Mouse (Mus musculus) retina, postnatal 1 day (tissue): ENCODE measurements around the gene Hnrnpc.
"Not testable (repeated sequence)": the region's sequence is repeated elsewhere in the genome, so short reads cannot be mapped to it uniquely, and the experiment has no call there.

Source experiments
- DNase-seq: peaks from one replicate; pipeline ENCODE4 v3.0.0-alpha.2; 2012

Gene Hnrnpc

DNA sequence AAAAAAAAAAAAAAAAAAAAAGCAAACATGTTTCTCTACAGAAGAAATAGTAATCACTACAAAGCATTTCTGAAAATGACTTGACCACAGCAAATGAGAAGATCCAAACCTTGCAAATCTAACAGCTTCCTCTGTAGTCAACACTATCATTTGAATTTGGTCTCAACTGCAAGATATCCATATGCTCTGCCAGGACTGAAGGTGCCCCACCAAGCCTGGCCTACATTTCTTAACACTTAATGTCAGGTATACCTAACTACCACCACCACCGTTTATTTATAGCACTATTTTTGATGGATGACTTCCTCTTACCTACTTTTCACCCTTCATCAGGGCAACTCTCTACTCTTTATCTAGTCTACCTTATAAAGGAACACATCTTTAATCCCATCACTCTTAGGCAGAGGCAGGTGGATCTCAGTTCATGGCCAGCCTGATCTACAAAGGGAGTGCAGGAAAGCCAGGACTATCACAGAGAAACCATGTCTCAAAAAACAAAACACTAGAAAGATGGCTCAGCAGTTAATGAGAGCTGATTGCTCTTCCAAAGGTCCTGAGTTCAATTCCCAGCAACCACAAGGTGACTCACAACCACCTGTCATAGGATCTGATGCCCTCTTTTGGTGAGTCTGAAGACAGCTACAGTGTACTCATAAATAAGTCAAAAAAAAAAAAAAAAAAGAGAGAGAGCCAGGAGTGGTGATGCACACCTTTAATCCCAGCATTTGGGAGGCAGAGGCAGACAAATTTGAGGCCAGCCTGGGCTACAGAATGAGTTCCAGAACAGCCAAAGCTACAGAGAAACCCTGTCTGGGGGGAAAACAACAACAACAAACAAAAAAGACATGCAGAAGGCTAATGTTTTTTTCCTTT, 2.3 kb downstream of the Hnrnpc start:
- no peak for DNase-seq

DNA sequence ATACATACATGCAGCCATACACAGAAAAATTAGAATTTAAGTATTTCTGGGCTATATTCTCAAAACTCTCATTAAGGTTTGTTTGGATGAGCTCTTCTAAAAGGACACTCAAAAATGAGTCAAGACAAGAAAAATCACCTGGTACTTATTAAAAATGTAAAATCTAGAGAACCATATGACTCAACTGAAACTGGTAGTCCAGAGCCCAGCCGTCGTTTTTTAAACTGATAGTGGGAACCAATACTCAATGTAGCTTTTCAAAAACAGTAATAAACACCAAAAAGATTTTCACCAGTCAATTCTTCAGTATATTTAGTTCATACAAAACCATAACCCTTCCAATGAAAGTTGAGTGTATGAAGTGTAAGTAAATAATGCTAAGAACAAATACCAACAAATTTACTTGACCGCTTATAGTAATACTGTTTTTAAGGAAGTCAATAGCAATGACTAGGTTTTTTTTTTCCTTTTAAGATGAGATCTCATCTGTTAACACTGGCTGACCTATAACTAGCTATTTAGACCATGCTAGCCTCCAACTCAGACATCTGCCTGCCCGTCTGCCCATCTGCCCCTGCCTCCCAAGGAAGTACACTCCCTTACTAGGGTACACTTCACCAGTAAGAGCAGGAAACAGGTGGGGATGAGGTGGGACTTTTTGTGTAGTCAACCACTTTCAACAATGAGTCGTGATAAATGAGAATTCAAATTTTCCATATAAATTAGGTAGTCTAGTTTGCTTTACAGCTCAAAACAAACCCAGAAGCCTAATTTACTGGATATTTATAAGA, 3.5 kb downstream of the Hnrnpc start:
- no peak for DNase-seq

DNA sequence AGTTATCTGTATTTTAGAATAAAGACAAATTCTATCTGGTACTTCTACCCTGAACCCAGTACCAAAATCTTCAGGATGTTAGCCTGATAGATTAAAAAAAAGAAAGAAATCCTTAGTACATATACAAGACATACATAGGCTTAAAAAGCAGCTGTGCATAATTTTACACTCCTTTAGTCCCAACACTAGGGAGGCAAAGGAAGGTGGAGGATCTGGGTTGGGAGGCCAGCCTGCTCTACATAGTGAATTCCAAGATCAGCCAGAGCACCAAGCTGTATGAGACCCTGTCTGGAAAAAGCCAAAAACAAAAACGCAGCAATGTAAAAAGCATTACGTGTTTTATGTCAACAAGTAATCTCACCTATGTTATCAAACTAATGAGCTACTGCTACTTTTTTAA, 4.3 kb downstream of the Hnrnpc start:
- DNase-seq: no peak

DNA sequence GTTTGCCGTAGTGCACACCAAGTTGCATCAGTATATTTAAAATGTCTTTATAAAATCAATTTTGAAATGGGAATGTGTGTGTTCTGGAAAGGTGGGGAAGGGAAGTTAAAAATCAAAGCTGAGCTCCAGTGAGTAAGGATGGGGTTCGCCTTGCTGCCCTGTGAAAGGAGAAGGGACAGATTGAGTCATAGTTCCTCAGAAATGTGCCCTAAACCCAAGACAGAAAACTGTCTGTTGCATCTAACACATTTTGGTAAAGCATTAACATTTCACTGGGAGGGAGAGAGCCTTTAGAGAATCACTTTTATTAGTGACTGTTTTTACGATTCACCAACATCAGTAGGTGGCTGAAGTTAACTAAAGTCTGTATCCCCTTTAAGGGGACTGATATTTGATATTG, 5.4 kb downstream of the Hnrnpc start:
- DNase-seq: not testable (repeated sequence)

DNA sequence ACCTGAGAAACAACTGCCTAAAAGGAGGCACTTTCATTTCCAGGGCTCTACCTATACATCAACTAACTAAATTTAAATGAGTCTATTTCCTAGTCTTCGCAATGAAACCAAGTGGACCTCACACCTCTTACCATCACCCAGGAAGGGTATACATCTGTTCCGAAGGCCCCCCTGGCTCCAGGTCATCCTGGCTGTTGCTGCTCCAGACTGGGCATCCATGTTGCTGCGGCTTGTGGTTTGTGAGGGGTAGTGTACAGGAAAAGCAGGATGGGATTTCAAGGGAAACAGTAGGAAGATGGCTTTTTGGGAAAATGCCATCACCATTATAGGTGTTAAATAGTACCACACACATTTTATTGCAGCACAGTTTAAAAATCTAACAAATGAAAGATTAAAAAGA, 6.6 kb downstream of the Hnrnpc start:
- DNase-seq: not testable (repeated sequence)

DNA sequence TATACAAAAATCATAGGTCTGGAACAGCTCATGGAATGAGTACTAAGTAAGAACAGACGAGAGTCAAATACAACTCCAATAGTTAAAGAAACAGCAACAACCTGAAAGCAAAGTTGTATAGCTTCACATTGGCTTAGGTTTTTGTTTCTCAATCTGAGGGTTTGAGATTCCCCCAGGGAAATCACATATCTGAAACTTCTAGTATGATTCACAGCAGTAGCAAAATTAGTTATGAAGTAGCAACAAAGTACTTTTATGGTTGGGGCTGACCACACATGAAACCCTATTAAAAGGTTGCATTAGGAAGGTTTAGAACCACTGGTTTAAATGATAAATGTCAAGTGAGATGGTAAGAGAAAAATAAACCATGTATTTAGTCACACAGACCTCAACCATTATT, 9.3 kb downstream of the Hnrnpc start:
- DNase-seq: no peak

DNA sequence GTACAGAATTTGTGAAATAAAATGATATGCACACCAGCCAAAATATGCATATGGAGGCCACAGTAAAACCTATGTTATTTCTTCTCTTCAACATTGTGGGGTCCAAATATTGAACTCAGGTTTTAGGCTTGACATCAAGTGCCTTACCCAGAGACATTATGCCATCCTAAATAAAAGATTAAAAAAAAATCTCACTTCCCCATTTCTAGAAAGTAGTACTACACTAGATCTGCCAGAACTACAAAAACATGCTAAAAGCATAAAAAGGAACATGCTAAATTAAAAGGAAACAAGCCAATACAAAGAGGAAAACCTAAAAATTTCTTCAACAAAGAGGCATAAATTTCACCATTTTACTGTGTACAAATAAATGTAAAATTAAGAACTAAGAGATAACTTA, 20.7 kb downstream of the Hnrnpc start:
- no peak for DNase-seq

DNA sequence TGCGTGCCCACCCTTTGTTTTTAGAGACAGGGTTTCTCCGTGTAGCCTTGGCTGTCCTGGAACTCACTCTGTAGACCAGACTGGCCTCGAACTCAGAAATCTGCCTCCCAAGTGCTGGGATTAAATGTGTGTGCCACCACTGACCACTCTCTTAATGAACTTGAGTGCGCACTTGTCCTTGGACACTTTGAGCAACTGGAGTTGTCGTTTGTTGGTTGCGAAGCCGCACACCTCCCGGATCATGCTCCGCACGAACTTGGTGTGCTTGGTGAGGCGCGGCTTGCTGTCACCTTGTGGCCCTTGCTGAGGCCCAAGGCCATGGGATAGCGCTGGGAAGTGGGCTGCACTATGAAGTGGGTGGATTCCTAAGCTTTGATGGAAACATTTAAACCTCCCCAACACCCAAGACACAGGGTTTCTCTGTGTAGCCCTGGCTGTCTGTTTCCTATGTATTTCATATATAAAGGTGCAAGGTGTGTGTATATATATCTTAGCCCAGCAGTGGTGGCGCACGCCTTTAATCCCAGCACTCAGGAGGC, 32.2 kb downstream of the Hnrnpc start:
- DNase-seq: no peak

DNA sequence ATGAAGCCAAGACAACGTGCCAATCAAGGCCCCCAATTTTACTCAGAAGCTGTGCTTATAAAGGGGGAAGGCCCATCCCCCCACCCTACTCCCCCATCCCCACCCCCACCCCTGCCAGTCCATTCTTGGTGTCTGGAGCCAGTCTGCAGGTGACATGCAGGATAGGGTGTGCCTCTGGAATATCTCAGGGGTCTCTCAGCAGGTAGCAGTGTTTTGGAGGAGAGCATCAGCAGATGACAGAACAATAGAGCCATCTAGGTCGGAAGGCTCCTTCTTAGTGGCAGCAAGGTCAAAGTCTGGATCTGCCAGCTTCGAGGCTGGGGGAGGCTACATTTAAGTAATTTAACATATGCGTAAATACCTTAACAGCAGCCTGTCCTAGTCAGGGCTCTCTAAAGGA, 37.7 kb downstream of the Hnrnpc start:
- DNase-seq: no peak

DNA sequence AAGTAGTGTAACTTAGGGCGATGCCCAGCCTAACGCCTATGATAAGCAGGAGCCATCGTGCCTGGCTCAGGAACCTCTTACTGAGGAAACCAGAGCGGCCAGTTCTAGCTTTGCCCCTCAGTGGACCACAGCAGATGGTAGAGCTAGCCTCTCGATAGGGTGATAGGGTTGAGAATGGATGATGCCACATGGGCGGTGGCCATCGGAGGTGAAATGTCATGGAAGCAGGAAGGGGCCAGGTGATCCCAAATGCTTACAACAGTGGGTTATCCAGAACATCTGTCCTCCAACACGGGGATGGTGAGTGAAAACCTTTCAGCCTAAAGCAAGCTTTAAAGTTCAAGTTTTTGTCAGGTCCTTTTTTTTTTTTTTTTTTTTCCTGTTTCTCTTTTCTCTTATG, 42.0 kb downstream of the Hnrnpc start:
- DNase-seq: no peak

DNA sequence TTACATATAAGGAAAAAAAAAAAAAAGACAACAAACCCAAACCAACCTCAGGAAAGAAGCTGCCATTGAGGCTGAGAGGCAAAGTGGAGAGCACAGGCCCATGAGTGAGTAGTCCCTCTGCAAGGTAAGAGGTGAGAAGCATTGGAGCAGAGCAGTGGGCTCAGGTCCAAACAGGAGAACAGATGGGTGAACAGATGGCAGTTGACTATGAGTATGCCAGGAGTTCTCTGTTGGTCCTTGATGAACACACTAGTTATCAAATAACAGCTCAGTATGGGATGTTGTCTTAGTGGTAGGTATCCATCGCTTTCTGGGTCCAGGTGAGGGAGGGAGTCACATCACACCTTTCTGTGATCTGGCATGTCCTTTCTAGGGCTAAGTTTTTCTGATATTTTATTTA, 43.0 kb downstream of the Hnrnpc start:
- DNase-seq: no peak

DNA sequence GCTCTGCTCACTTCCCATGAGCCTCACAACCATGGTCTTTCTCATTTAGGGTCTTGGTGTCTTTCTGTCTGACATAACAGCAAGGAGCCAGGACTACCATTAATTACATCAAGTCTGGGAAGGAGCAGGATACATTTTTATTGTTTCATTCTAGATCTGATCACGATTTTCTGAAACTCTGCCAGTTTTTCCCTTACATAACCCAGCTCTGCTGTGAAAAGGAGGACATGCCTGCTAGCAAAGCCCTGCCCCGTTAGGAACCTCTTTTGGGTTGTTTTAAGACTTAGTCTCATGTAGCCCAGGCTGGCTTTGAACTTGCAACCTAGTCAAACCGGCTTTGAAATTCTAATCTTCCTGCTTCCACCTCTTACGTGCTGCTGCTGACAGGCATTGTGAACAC, 43.8 kb downstream of the Hnrnpc start:
- no peak for DNase-seq

DNA sequence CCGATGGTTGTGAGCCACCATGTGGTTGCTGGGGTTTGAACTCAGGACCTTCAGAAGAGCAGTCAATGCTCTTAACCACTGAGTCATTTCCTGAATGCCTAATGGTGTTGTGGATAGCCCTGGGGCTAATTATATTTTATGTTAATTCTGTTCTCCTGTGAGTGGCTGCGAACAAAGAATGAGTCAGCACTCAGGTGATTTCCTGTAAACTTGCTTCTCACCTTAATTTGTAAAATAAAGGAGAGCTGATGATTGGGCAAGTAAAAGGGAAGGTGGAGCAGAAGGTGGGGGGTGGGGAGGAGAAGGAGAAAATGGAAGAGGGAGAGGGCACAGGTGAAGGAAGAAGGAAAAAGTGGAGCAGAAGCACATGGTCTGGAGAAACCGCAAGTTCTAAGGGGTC, 51.1 kb downstream of the Hnrnpc start:
- not testable (repeated sequence) for DNase-seq

DNA sequence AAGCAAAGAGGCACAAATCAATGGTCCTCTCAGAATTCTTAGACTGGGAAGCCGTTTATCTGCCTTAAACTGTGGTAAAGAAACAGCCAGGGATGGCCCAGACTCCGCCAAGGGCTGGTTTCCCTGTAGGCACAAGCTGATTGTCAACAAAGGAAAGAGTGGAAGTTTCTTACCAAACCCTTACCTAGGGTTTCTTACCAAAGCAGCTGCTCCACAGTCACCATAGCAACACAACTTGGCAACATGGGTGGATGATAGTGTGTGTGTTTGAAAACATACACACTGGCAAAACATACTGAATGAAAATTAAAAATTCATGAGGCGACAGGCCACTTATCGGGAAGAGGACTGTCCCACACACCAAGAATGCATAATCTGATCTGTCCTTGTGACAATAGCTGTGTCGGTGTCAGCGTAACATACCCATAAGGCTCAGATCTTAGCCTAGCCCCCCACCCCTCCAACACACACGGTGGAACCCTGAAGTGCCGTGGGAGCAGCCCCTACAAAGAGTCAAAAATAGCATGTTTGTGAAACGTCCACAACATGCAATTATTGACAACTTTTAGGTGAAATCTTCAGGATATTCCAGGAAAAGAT, 57.8 kb downstream of the Hnrnpc start:
- DNase-seq: no peak

DNA sequence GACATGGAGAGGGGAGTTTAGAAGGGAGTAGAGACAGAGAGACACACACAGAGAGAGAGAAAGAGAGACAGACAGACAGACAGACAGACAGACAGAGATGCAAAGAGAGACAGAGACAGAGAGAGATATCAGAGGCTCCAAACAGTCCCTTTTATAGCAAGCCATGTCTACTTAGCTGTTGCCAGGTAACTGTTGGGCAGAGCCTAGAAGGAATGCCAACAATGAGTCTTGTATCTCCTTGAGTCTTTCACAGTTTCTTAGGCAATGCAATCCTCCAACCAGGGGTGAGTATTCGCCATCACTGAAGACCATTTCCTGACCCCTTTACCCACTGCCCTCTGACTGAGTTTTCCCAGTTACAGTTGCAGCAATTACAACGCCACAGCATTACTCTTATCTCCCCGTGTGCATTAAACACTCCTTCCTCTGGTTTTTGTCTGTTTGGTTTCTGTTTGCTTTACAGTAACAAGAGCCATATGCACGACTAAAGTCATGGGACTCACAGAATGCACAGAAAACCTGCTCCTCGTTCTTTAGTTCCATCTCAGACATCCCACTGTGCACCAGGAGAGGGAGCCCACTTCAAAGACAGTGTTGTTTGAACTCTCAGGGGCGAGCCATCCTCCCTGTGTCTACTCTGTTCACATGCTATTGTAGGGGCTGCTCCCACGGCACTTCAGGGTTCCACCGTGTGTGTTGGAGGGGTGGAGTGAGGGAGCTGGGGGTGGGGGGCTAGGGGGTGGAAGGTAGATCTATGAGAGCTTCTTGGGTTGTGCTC, 58.7 kb downstream of the Hnrnpc start:
- DNase-seq: peak; percentile 60

DNA sequence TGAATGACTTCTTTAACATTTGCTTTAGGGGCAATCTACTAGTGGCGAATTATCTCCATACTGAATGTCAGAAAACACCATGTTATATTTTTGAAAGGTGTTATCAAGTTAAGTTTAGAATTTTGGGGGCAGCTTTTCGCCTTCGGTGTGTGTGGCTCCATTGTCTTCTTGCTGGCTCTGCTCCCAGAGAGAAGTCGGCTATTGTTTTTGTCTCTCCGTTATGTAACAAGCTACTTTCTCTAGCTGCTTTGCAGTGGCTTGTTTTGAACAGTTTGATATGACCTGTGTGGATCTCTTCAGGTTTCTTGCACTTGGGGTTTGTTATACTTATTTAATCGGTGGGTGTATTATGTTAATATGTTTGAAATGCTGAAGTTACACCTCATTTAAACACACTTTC, 60.4 kb downstream of the Hnrnpc start:
- no peak for DNase-seq

DNA sequence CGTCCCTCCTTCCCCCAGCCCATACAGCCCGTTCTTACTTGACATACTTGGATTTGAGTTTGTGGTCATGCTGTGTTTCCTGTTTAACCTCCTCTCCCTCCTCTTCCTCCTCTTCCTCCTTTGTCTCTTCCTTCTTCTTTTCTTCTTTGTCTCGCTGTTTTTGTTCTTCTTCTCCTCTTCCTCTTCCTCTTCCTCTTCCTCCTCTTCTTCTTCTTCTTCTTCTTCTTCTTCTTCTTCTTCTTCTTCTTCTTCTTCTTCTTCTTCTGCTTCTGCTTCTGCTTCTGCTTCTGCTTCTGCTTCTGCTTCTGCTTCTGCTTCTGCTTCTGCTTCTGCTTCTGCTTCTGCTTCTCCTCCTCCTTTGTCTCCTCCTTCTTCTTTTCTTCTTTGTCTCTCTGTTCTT, 61.5 kb downstream of the Hnrnpc start, which contains the start of gene Olfr221:
Gene Olfr221 (minus strand): TSS at position 101 of the 400 bp plus-strand sequence.
- not testable (repeated sequence) for DNase-seq

DNA sequence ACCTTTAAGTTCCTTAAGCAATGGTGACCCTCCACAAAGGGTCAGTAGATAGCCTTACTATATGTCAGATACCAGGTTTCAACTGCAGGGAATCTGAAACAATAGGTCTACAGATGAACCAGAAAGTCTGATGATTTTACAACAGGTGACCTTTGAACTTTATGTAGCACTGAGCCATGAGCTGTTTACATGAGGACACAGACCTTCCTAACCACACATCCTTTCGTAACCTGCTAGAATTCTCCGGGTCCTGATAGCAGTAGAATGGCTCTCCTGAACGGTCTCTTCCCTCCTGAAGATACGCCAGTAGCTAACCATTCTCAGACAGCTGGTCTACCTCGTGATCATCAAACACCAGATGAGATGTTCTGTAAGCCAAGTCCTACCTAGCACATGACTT, 64.5 kb downstream of the Hnrnpc start:
- DNase-seq: no peak

DNA sequence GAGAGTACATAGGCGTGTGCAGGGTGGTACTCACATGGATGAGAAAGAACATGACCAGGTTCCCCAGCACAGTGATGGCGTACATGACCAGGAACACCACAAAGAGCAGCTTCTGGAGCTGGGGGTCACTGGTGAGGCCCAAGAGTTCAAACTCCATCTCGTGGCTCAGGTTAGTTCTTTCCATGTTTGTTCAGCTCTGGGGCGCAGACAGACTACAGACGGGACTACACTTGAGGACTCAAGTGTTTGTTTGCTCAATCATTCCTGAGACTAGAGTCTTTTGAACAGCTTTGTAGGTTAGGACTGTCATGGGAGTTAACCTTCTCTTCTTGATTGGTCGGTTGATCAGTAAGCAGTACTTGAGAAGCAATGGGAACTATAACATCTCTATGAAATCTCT, 67.9 kb downstream of the Hnrnpc start:
- no peak for DNase-seq

DNA sequence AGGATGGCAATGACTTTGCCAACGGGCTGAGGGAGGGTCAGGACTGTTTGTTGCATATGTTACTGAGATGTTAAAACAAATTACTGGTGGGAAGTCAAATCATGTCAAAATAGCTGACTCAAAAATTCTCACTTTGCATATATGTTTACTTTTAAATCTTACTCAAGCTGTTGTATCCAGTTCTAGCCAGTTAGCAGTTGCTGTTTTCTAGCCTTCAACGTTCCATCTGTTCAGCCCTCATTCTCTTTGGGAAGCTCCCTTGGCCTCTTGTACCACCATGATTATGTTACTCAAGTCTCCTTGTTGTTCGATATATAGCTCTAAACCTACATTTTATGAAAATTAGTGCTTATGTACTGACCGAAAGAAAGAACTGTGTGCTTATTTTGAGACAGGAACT, 77.5 kb downstream of the Hnrnpc start:
- DNase-seq: no peak

DNA sequence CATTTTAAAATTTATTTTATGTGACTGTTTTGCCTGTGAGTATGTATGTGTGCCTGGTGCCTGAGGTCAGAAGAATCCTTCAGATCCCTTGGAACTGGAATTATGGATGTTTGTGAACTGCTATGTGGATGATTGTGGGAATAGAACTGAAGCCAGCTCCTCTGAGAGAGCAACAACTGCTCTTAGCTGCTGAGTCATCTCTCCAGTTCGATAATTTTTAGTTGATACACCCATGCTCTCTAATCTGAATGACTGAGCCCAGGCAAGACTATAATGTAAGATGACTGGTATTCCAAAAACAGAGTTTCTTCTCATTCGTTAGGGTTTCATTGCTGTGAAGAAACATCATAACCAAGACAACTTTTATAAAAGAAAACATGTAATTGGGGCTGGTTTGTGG, 79.7 kb downstream of the Hnrnpc start:
- no peak for DNase-seq
